Mouse (Mus musculus) limb, embryonic 12.5 days (tissue): Measurements from ENCODE around the gene Pam16. TPM values are rescaled to one million over a fixed set of nuclear protein-coding genes. Genes with fewer than 3 reads are reported as not detected.
A peak's percentile ranks its signal among the peaks of the same experiment; 100 is the strongest.
"Not testable (repeated sequence)": the region's sequence is repeated elsewhere in the genome, so short reads cannot be mapped to it uniquely, and the experiment has no call there.

Experiments used
- ATAC-seq: fragments of 200-750 bp; cut with Nextera tagmentation; 2 replicates; pipeline ENCODE4 v1.8.0; 2017; ENCODE audit warnings: low read depth, moderate TSS enrichment; ENCODE audit not compliant: insufficient number of reproducible peaks, insufficient read depth, low FRiP score, low TSS enrichment
- H3K27ac ChIP-seq: fragments of 300-500 bp; sonication (generic); 2 replicates; pipeline ENCODE4 v1.5.1; 2016; ENCODE audit warnings: mild to moderate bottlenecking, moderate library complexity
- H3K27me3 ChIP-seq: fragments of 300-500 bp; sonication (generic); 2 replicates; pipeline ENCODE4 v1.6.1; 2016; ENCODE audit warnings: mild to moderate bottlenecking, moderate library complexity
- H3K36me3 ChIP-seq: fragments of 300-500 bp; sonication (generic); 2 replicates; pipeline ENCODE4 v1.6.1; 2016; ENCODE audit warnings: mild to moderate bottlenecking, moderate library complexity
- H3K4me1 ChIP-seq: fragments of 300-500 bp; sonication (generic); replicated peaks from 2 replicates; pipeline ENCODE4 v1.6.1; 2016
- H3K4me2 ChIP-seq: fragments of 300-500 bp; sonication (generic); 2 replicates; pipeline ENCODE4 v1.6.1; 2016; ENCODE audit warnings: mild to moderate bottlenecking, moderate library complexity
- H3K4me3 ChIP-seq: fragments of 300-500 bp; sonication (generic); replicated peaks from 2 replicates; pipeline ENCODE4 v1.5.1; 2016; ENCODE audit warnings: mild to moderate bottlenecking
- H3K9ac ChIP-seq: fragments of 300-500 bp; sonication (generic); replicated peaks from 2 replicates; pipeline ENCODE4 v1.6.1; 2016; ENCODE audit warnings: mild to moderate bottlenecking, moderate library complexity
- H3K9me3 ChIP-seq: fragments of 300-500 bp; sonication (generic); 2 replicates; pipeline ENCODE4 v1.6.1; 2016; ENCODE audit warnings: mild to moderate bottlenecking, moderate library complexity
- WGBS: fragments of 180-500 bp; shearing (Covaris S2); methylation state at CpG from one replicate; pipeline ENCODE4 v1.1.7; 2016; 5-methylcytosine and 5-hydroxymethylcytosine counted together
- polyA plus RNA-seq: library from polyadenylated mRNA; unstranded; fragments of >200 nt; fragmentation: Nextera tagmentation; extraction: Ambion mirVana; gene quantifications from 2 replicates; pipeline ENCODE4 v1.2.1, GENCODE M21; 2016

Gene Pam16
- polyA plus RNA-seq, 1 experiment from 2014 or later = 111 TPM

GRCm38 (mm10) chr16:4587516-4588210, 37.1 kb downstream of the Pam16 start:
- peak overlapping the region; percentile 62; the same call in 1 of the 2 replicates for H3K4me2 ChIP-seq
- peaks cover 13% of the 10 kb centered on the region for H3K36me3 ChIP-seq
- H3K9ac ChIP-seq = no peak overlapping the region

GRCm38 (mm10) chr16:4586531-4587123, 38.2 kb downstream of the Pam16 start:
- Histone ChIP-seq H3K9me3 (no peaks in the 10 kb centered on the region), H3K36me3 (peaks cover 13% of the 10 kb centered on the region)
- under 1% methylated on average over 43 of the region's 43 CpGs for WGBS

More at GRCm38 (mm10) chr16:4587516-4588210, 37.1 kb downstream of the Pam16 start:
- WGBS = 62% methylated on average over 5 of the region's 5 CpGs
- H3K9me3 ChIP-seq = no peaks in the 10 kb centered on the region
- no peaks in the 10 kb centered on the region for H3K27me3 ChIP-seq
- no peak overlapping the region for H3K4me3 ChIP-seq
- peak overlapping the region; percentile 92 for H3K27ac ChIP-seq
- peaks cover 30% of the 10 kb centered on the region for H3K4me1 ChIP-seq
- no peak for ATAC-seq

GRCm38 (mm10) chr16:4585642-4586530, 38.9 kb downstream of the Pam16 start:
- Histone ChIP-seq H3K27ac (peak overlapping the region; percentile 92), H3K36me3 (peaks cover 9% of the 10 kb centered on the region)

More at GRCm38 (mm10) chr16:4586531-4587123, 38.2 kb downstream of the Pam16 start:
- Histone ChIP-seq H3K27me3 (no peaks in the 10 kb centered on the region), H3K4me1 (peaks cover 20% of the 10 kb centered on the region), H3K4me3 (peak overlapping the region; percentile 44), H3K4me2 (peak overlapping the region; percentile 62), H3K9ac (peak overlapping the region; percentile 53), H3K27ac (peak overlapping the region; percentile 92)
- ATAC-seq = peak; percentile 96

GRCm38 (mm10) chr16:4584438-4584837, 40.4 kb downstream of the Pam16 start:
- H3K36me3 ChIP-seq = no peaks in the 10 kb centered on the region
- H3K27ac ChIP-seq = no peak overlapping the region
- no peak overlapping the region for H3K9ac ChIP-seq
- H3K4me2 ChIP-seq = no peak overlapping the region
- no peak overlapping the region for H3K4me3 ChIP-seq
- ATAC-seq = no peak
- H3K27me3 ChIP-seq = no peaks in the 10 kb centered on the region
- H3K4me1 ChIP-seq = peaks cover 20% of the 10 kb centered on the region
- WGBS = 82% methylated on average over 5 of the region's 5 CpGs
- no peaks in the 10 kb centered on the region for H3K9me3 ChIP-seq

More at GRCm38 (mm10) chr16:4585642-4586530, 38.9 kb downstream of the Pam16 start:
- peak overlapping the region; percentile 44 for H3K4me3 ChIP-seq
- peak overlapping the region; percentile 53 for H3K9ac ChIP-seq
- peaks cover 20% of the 10 kb centered on the region for H3K4me1 ChIP-seq
- peak overlapping the region; percentile 62 for H3K4me2 ChIP-seq
- H3K27me3 ChIP-seq = no peaks in the 10 kb centered on the region
- peak; percentile 48; the same call in 1 of the 2 replicates for ATAC-seq
- H3K9me3 ChIP-seq = no peaks in the 10 kb centered on the region
- whole genome bisulfite sequencing = 10% methylated on average over 14 of the region's 14 CpGs

- no peak overlapping the region for H3K9ac ChIP-seq
- no peaks in the 10 kb centered on the region for H3K36me3 ChIP-seq
- H3K4me3 ChIP-seq = no peak overlapping the region
- H3K9me3 ChIP-seq = no peaks in the 10 kb centered on the region
- H3K27me3 ChIP-seq = no peaks in the 10 kb centered on the region
- H3K4me1 ChIP-seq = peaks cover 20% of the 10 kb centered on the region
- no peak for ATAC-seq
- H3K4me2 ChIP-seq = no peak overlapping the region
- no peak overlapping the region for H3K27ac ChIP-seq
- WGBS = 78% methylated on average over 3 of the region's 3 CpGs
Observed at GRCm38 (mm10) chr16:4583807-4584206, 41.0 kb downstream of the Pam16 start.

GRCm38 (mm10) chr16:4581179-4581578, 43.6 kb downstream of the Pam16 start:
- H3K4me1 ChIP-seq, H3K4me3 ChIP-seq, H3K4me2 ChIP-seq, H3K27ac ChIP-seq, H3K9ac ChIP-seq, H3K36me3 ChIP-seq, H3K27me3 ChIP-seq, H3K9me3 ChIP-seq, ATAC-seq: not testable (repeated sequence)
- 87% methylated on average over 4 of the region's 4 CpGs for whole genome bisulfite sequencing

GRCm38 (mm10) chr16:4578630-4579029, 46.2 kb downstream of the Pam16 start:
- Histone ChIP-seq H3K4me3 (no peak overlapping the region), H3K36me3 (no peaks in the 10 kb centered on the region), H3K27ac (no peak overlapping the region), H3K27me3 (no peaks in the 10 kb centered on the region), H3K9me3 (no peaks in the 10 kb centered on the region), H3K4me1 (peaks cover 7% of the 10 kb centered on the region), H3K4me2 (no peak overlapping the region), H3K9ac (no peak overlapping the region)
- WGBS = 54% methylated on average over 7 of the region's 7 CpGs
- no peak for ATAC-seq

GRCm38 (mm10) chr16:4576873-4577272, 47.9 kb downstream of the Pam16 start:
- H3K36me3 ChIP-seq = no peaks in the 10 kb centered on the region
- H3K27ac ChIP-seq = no peak overlapping the region
- peaks cover 7% of the 10 kb centered on the region for H3K4me1 ChIP-seq
- 51% methylated on average over 2 of the region's 2 CpGs for WGBS
- H3K9ac ChIP-seq = no peak overlapping the region
- H3K27me3 ChIP-seq = no peaks in the 10 kb centered on the region
- no peak for ATAC-seq
- no peak overlapping the region for H3K4me3 ChIP-seq
- H3K9me3 ChIP-seq = no peaks in the 10 kb centered on the region
- no peak overlapping the region for H3K4me2 ChIP-seq

- H3K4me2 ChIP-seq = no peak overlapping the region
- H3K9me3 ChIP-seq = no peaks in the 10 kb centered on the region
- peaks cover 13% of the 10 kb centered on the region for H3K4me1 ChIP-seq
- H3K36me3 ChIP-seq = no peaks in the 10 kb centered on the region
- H3K27ac ChIP-seq = no peak overlapping the region
- no peak overlapping the region for H3K9ac ChIP-seq
- ATAC-seq = no peak
- H3K27me3 ChIP-seq = no peaks in the 10 kb centered on the region
- H3K4me3 ChIP-seq = no peak overlapping the region
- WGBS = 26% methylated on average over 2 of the region's 2 CpGs
Observed at GRCm38 (mm10) chr16:4576038-4576437, 48.8 kb downstream of the Pam16 start.

- Histone ChIP-seq H3K9ac (0 out of 2 replicates have a peak overlapping the region, but pooled peaks have one; percentile 23), H3K27me3 (no peaks in the 10 kb centered on the region), H3K4me2 (no peak overlapping the region), H3K4me3 (no peak overlapping the region), H3K36me3 (no peaks in the 10 kb centered on the region), H3K9me3 (no peaks in the 10 kb centered on the region), H3K4me1 (peaks cover 21% of the 10 kb centered on the region), H3K27ac (peak overlapping the region; percentile 62; the same call in 1 of the 2 replicates)
- 0 out of 2 replicates have a peak, but pooled peaks have one; percentile 58 for ATAC-seq
- WGBS = 36% methylated on average over 4 of the region's 4 CpGs
Observed at GRCm38 (mm10) chr16:4570737-4571136, 54.1 kb downstream of the Pam16 start.

GRCm38 (mm10) chr16:4567912-4568311, 56.9 kb downstream of the Pam16 start:
- H3K27me3 ChIP-seq = no peaks in the 10 kb centered on the region
- H3K4me3 ChIP-seq = no peak overlapping the region
- no peak overlapping the region for H3K9ac ChIP-seq
- WGBS = 18% methylated on average over 4 of the region's 4 CpGs
- ATAC-seq = no peak
- peaks cover 20% of the 10 kb centered on the region for H3K4me1 ChIP-seq
- no peak overlapping the region for H3K4me2 ChIP-seq
- H3K9me3 ChIP-seq = no peaks in the 10 kb centered on the region
- no peak overlapping the region for H3K27ac ChIP-seq
- H3K36me3 ChIP-seq = no peaks in the 10 kb centered on the region
